Mouse (Mus musculus) heart, postnatal 36 days (tissue): ENCODE results near the gene Dusp3. TPM values are rescaled to one million over a fixed set of nuclear protein-coding genes. Genes with fewer than 3 reads are reported as not detected.

Experiments used
- DNase-seq, 2 experiments: peaks; one replicate each; pipeline ENCODE4 v3.0.0; 2021 to 2022
- intact Hi-C: fragments of 180-260 bp; cut with DNase I; formaldehyde crosslinking; loops from one replicate; pipeline ENCODE4 v1.15.1; 2025
- total RNA-seq, 2 experiments: library from RNA; stranded (reverse); gene quantifications; 2 replicates each; pipeline ENCODE4 v1.2.3; 2021

Dusp3 gene
- total RNA-seq = 100 to 1,000 TPM; 113 to 123 TPM

- DNase-seq = no peak
- intact Hi-C loops = loop anchor here (1.0 to 2.0 kb wide), 2 partner anchors 53 to 152 kb away; no protein-coding TSS in a partner anchor
Measured at GRCm38 (mm10) chr11:101986913-101987312, at the start of gene Dusp3. TSS of gene Dusp3 (minus strand) at chr11:101987013.

- no peak for DNase-seq
- intact Hi-C loops = no loop called here
Measured at GRCm38 (mm10) chr11:102036336-102036735, 49.5 kb upstream of the Dusp3 start.

- intact Hi-C loops = no loop called here
- DNase-seq = no peak
Measured at GRCm38 (mm10) chr11:102035456-102035960, 48.7 kb upstream of the Dusp3 start.

- intact Hi-C loops = no loop called here
- no peak for DNase-seq
Measured at GRCm38 (mm10) chr11:102034887-102035286, 48.1 kb upstream of the Dusp3 start.

GRCm38 (mm10) chr11:102033055-102033591 lies 46.3 kb upstream of the Dusp3 start:
- intact Hi-C loops = no loop called here
- DNase-seq = no peak

GRCm38 (mm10) chr11:102031149-102031548 lies 44.3 kb upstream of the Dusp3 start:
- intact Hi-C loops = no loop called here
- DNase-seq = no peak

GRCm38 (mm10) chr11:102029966-102030365 lies 43.2 kb upstream of the Dusp3 start:
- DNase-seq = no peak
- intact Hi-C loops = no loop called here

- DNase-seq = no peak
- intact Hi-C loops = no loop called here
Measured at GRCm38 (mm10) chr11:102029304-102029703, 42.5 kb upstream of the Dusp3 start.

- DNase-seq = no peak
- intact Hi-C loops = no loop called here
Measured at GRCm38 (mm10) chr11:102028087-102028816, 41.4 kb upstream of the Dusp3 start, which contains the start of gene Mpp3. TSS of gene Mpp3 (minus strand) at chr11:102028461.

GRCm38 (mm10) chr11:102027361-102028017 lies 40.7 kb upstream of the Dusp3 start:
- DNase-seq = no peak
- intact Hi-C loops = loop anchor here (1.0 kb wide), 1 partner anchor 13 kb away; no protein-coding TSS in a partner anchor

- intact Hi-C loops = loop anchor here (1.0 kb wide), 1 partner anchor 13 kb away; no protein-coding TSS in a partner anchor
Measured at GRCm38 (mm10) chr11:102026694-102027360, 40.0 kb upstream of the Dusp3 start.

GRCm38 (mm10) chr11:102025991-102026660 lies 39.3 kb upstream of the Dusp3 start:
- intact Hi-C loops = no loop called here
- DNase-seq = no peak

More at GRCm38 (mm10) chr11:102026694-102027360, 40.0 kb upstream of the Dusp3 start:
- peak; percentile 68 to 74 for DNase-seq

GRCm38 (mm10) chr11:102025354-102025753 lies 38.5 kb upstream of the Dusp3 start:
- DNase-seq = no peak
- intact Hi-C loops = no loop called here

- intact Hi-C loops = no loop called here
- DNase-seq = no peak
Measured at GRCm38 (mm10) chr11:102024875-102025274, 38.1 kb upstream of the Dusp3 start.

- DNase-seq = no peak
- intact Hi-C loops = no loop called here
Measured at GRCm38 (mm10) chr11:102024084-102024758, 37.4 kb upstream of the Dusp3 start.

GRCm38 (mm10) chr11:102023406-102023805 lies 36.6 kb upstream of the Dusp3 start:
- DNase-seq = no peak
- intact Hi-C loops = no loop called here

GRCm38 (mm10) chr11:102021196-102021595 lies 34.4 kb upstream of the Dusp3 start:
- intact Hi-C loops = no loop called here
- DNase-seq = no peak

- intact Hi-C loops = no loop called here
Measured at GRCm38 (mm10) chr11:102019736-102020135, 32.9 kb upstream of the Dusp3 start.

GRCm38 (mm10) chr11:102016136-102016535 lies 29.3 kb upstream of the Dusp3 start:
- intact Hi-C loops = no loop called here
- peak; percentile 33 to 52 for DNase-seq

More at GRCm38 (mm10) chr11:102019736-102020135, 32.9 kb upstream of the Dusp3 start:
- no peak for DNase-seq

GRCm38 (mm10) chr11:102015472-102015871 lies 28.7 kb upstream of the Dusp3 start:
- intact Hi-C loops = no loop called here
- no peak for DNase-seq
